Mouse (Mus musculus) forebrain, embryonic 13.5 days (tissue): ENCODE results near the gene Gm42791. TPM values are rescaled to one million over a fixed set of nuclear protein-coding genes. Genes with fewer than 3 reads are reported as not detected.
A peak's percentile ranks its signal among the peaks of the same experiment; 100 is the strongest.

Experiments
- ATAC-seq: fragments of 200-750 bp; cut with Nextera tagmentation; 2 replicates; pipeline ENCODE4 v1.8.0; 2017
- H3K27ac ChIP-seq: fragments of 300-500 bp; sonication (generic); 2 replicates; pipeline ENCODE4 v1.5.1; 2015; ENCODE audit warnings: inconsistent platforms, mild to moderate bottlenecking, moderate library complexity
- H3K27me3 ChIP-seq: fragments of 300-500 bp; sonication (generic); 2 replicates; pipeline ENCODE4 v1.6.1; 2015; ENCODE audit warnings: mild to moderate bottlenecking, inconsistent platforms
- H3K36me3 ChIP-seq: fragments of 300-500 bp; sonication (generic); 2 replicates; pipeline ENCODE4 v1.6.1; 2015; ENCODE audit warnings: mild to moderate bottlenecking, inconsistent platforms; ENCODE audit not compliant: poor library complexity, severe bottlenecking
- H3K4me1 ChIP-seq: fragments of 300-500 bp; sonication (generic); 2 replicates; pipeline ENCODE4 v1.6.1; 2015; ENCODE audit warnings: inconsistent platforms
- H3K4me2 ChIP-seq: fragments of 300-500 bp; sonication (generic); 2 replicates; pipeline ENCODE4 v1.6.1; 2015; ENCODE audit warnings: inconsistent platforms, mild to moderate bottlenecking, moderate library complexity
- H3K4me3 ChIP-seq: fragments of 300-500 bp; sonication (generic); 2 replicates; pipeline ENCODE4 v1.5.1; 2015; ENCODE audit warnings: mild to moderate bottlenecking, inconsistent platforms
- H3K9ac ChIP-seq: fragments of 300-500 bp; sonication (generic); 2 replicates; pipeline ENCODE4 v1.6.1; 2015; ENCODE audit warnings: mild to moderate bottlenecking, inconsistent platforms
- H3K9me3 ChIP-seq: fragments of 300-500 bp; sonication (generic); replicated peaks from 2 replicates; pipeline ENCODE4 v1.6.1; 2016; ENCODE audit warnings: inconsistent platforms
- WGBS: fragments of 180-500 bp; shearing (Covaris S2); methylation state at CpG from one replicate; pipeline ENCODE4 v1.1.7; 2015; 5-methylcytosine and 5-hydroxymethylcytosine counted together
- polyA plus RNA-seq: library from polyadenylated mRNA; unstranded; fragments of >200 nt; fragmentation: Nextera tagmentation; extraction: Ambion mirVana; gene quantifications from 2 replicates; pipeline ENCODE4 v1.2.1, GENCODE M21; 2015

Gm42791 gene
- polyA plus RNA-seq, 1 experiment from 2014 or later, result 3.5 TPM

DNA sequence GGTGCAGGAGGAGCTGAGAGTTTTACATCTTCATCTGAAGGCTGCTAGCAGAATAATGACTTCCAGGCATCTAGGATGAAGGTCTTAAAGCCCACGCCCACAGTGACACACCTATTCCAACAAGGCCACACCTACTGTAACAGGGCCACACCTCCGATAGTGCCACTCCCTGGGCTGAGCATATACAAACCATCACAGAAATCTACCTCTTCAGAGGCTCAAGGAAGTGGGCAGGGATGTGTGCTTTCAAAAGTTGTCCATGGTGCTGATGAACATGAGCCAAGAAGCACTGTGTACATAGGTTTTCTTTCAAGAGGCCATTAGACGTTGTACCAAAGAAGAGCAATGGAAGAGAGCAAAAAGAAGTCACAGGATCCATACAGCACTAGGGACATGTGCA, 137.4 kb downstream of the Gm42791 start:
- Histone ChIP-seq H3K4me2 (no peak overlapping the region), H3K36me3 (no peaks in the 10 kb centered on the region), H3K27me3 (no peaks in the 10 kb centered on the region), H3K9me3 (no peaks in the 10 kb centered on the region), H3K9ac (no peak overlapping the region), H3K4me1 (peaks cover 15% of the 10 kb centered on the region), H3K27ac (no peak overlapping the region), H3K4me3 (no peak overlapping the region)
- ATAC-seq, result no peak
- WGBS, result 86% methylated on average over 3 of the region's 3 CpGs

DNA sequence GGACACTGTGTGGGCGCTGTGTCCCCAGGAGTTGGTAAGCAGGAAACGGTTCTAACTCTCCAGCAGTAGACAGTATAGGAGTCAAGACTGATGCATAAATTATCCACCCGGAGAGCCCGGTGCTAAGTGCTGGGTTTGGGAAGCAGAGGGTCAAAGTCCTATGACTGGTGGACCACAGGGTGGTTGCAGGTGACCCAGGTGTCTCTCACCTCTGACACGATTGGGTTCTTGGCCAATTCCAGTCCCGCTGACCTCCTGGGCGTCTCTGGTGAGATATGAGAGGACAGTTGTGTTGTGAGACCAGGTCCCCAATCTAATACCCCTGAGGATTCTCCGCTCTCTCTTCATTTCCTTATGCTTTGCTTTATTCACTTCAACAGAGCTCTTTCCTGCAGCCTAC, 139.9 kb downstream of the Gm42791 start:
- no peak for ATAC-seq
- H3K4me3 ChIP-seq, result no peak overlapping the region
- H3K9ac ChIP-seq, result no peak overlapping the region
- no peak overlapping the region for H3K4me2 ChIP-seq
- H3K27ac ChIP-seq, result no peak overlapping the region
- H3K36me3 ChIP-seq, result no peaks in the 10 kb centered on the region
- peaks cover 5% of the 10 kb centered on the region; the same call in 1 of the 2 replicates for H3K4me1 ChIP-seq
- H3K27me3 ChIP-seq, result no peaks in the 10 kb centered on the region
- 92% methylated on average over 8 of the region's 8 CpGs for WGBS
- no peaks in the 10 kb centered on the region for H3K9me3 ChIP-seq

DNA sequence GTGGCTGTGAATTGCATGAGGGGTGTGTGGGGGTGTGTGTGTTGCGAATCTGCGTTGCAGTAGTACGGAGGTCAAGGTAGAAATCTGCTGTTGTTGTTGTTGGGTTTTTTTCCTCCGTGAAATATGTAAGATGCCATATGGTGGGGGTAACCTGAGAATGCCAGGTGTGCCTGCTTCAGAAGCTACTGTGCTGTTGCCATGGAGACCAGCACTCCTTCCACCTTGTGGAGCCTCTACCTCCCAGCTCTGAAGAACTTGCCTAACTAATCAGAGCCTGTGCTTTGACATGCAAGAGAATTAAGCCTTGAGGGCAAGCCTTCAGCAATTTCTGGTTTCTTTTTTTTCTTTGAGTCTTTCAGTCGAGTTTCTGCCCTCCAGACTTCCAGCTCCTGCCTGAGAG, 140.8 kb downstream of the Gm42791 start:
- Histone ChIP-seq H3K4me2 (no peak overlapping the region), H3K36me3 (no peaks in the 10 kb centered on the region), H3K4me3 (no peak overlapping the region), H3K9ac (no peak overlapping the region), H3K27me3 (no peaks in the 10 kb centered on the region), H3K4me1 (peaks cover 5% of the 10 kb centered on the region; the same call in 1 of the 2 replicates), H3K9me3 (no peaks in the 10 kb centered on the region), H3K27ac (no peak overlapping the region)
- 24% methylated on average over 5 of the region's 5 CpGs for WGBS
- peak; percentile 66; the same call in 1 of the 2 replicates for ATAC-seq

DNA sequence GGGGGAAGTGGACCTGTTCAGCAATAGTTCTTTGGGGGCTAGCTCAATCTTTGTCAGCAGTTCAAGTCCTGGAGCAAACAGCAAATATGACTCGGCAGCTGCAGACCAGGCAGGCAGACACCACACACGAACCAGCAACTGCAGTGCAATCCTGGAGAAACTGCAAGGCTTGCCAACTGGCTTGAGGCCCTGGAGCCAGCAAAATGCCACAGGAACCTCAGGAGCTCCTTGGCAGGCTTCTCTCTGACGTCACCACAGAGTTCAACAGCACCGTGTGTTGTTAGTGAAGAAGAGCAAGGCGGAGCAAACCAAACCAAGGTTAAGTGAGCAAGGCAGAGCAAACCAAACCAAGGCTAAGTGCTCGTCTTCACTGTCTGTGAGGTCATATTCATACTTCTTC, 145.4 kb downstream of the Gm42791 start:
- Histone ChIP-seq H3K27ac (no peak overlapping the region), H3K9me3 (no peaks in the 10 kb centered on the region; the same call in 1 of the 2 replicates), H3K36me3 (no peaks in the 10 kb centered on the region), H3K4me1 (peaks cover 5% of the 10 kb centered on the region; the same call in 1 of the 2 replicates), H3K27me3 (no peaks in the 10 kb centered on the region), H3K4me2 (no peak overlapping the region), H3K4me3 (no peak overlapping the region), H3K9ac (no peak overlapping the region)
- 89% methylated on average over 6 of the region's 6 CpGs for WGBS
- no peak for ATAC-seq

DNA sequence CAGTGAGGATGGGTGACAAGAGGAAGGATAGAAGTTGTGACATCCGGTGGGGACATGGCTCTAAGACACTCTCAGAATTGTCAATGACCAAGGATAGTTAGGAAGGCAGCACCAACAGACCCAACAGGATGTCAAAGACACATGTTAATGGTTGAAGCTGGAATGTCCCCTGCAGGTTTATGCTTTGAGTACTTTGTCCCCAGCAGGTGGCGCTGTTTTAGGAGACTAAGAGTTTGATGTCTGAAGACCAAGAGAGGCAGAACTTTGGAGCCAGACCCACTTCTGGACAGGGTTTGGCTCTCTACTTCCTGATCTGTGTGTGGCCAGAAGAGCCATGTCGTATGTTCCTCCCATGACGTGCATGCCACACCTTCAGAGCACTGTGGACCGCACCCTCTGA, 147.9 kb downstream of the Gm42791 start:
- WGBS, result 96% methylated on average over 5 of the region's 5 CpGs
- H3K4me3 ChIP-seq, result no peak overlapping the region
- H3K4me2 ChIP-seq, result no peak overlapping the region
- H3K27me3 ChIP-seq, result no peaks in the 10 kb centered on the region
- H3K27ac ChIP-seq, result no peak overlapping the region
- ATAC-seq, result no peak
- H3K36me3 ChIP-seq, result no peaks in the 10 kb centered on the region
- no peaks in the 10 kb centered on the region for H3K4me1 ChIP-seq
- no peaks in the 10 kb centered on the region; the same call in 1 of the 2 replicates for H3K9me3 ChIP-seq
- H3K9ac ChIP-seq, result no peak overlapping the region

Other genes with a start within 250 kb of the Gm42791 start
- gene Katnal1, start 65.8 kb downstream of the Gm42791 start, polyA plus RNA-seq, result 31.6 and 38.5 TPM in 2 replicates
- gene Uspl1, start 189.2 kb upstream of the Gm42791 start, polyA plus RNA-seq, result 54.8 and 61.1 TPM in 2 replicates
- gene Hmgb1, start 189.3 kb upstream of the Gm42791 start, polyA plus RNA-seq, result 1,631 and 1,827 TPM in 2 replicates